Mouse (Mus musculus): ENCODE data around the gene Sash1.

Gene Sash1

GRCm38 (mm10) chr10:8898831-8899511 lies 13.1 kb upstream of the Sash1 start:
- peak; percentile 59 for DNase-seq (ENCODE audit: low spot score)

- DNase-seq (ENCODE audit: low spot score): no peak
These were observed 12.4 kb upstream of the Sash1 start for GRCm38 (mm10) chr10:8898099-8898777.

GRCm38 (mm10) chr10:8894965-8895515 lies 9.2 kb upstream of the Sash1 start:
- no peak for DNase-seq (ENCODE audit: low spot score)

GRCm38 (mm10) chr10:8890511-8890910 lies 4.6 kb upstream of the Sash1 start:
- DNase-seq (ENCODE audit: low spot score): no peak

- DNase-seq (ENCODE audit: low spot score): no peak
These were observed 3.5 kb upstream of the Sash1 start for GRCm38 (mm10) chr10:8889341-8889740.

- no peak for DNase-seq (ENCODE audit: low spot score)
These were observed 621 bp upstream of the Sash1 start for GRCm38 (mm10) chr10:8886528-8886854.

GRCm38 (mm10) chr10:8885201-8885600 lies 669 bp downstream of the Sash1 start:
- DNase-seq (ENCODE audit: low spot score): peak; percentile 53

GRCm38 (mm10) chr10:8884565-8884964 lies 1.3 kb downstream of the Sash1 start:
- peak; percentile 25 for DNase-seq (ENCODE audit: low spot score)

GRCm38 (mm10) chr10:8883686-8884085 lies 2.2 kb downstream of the Sash1 start:
- no peak for DNase-seq (ENCODE audit: low spot score)

- DNase-seq (ENCODE audit: low spot score): peak; percentile 29
These were observed 4.1 kb downstream of the Sash1 start for GRCm38 (mm10) chr10:8881736-8882135.

GRCm38 (mm10) chr10:8880950-8881675 lies 4.8 kb downstream of the Sash1 start:
- DNase-seq (ENCODE audit: low spot score): no peak

- DNase-seq (ENCODE audit: low spot score): no peak
These were observed 7.0 kb downstream of the Sash1 start for GRCm38 (mm10) chr10:8878824-8879223.

- no peak for DNase-seq (ENCODE audit: low spot score)
These were observed 7.5 kb downstream of the Sash1 start for GRCm38 (mm10) chr10:8878381-8878780.

GRCm38 (mm10) chr10:8873631-8874370 lies 12.1 kb downstream of the Sash1 start:
- DNase-seq (ENCODE audit: low spot score): no peak

GRCm38 (mm10) chr10:8872788-8873187 lies 13.1 kb downstream of the Sash1 start:
- no peak for DNase-seq (ENCODE audit: low spot score)

GRCm38 (mm10) chr10:8871935-8872334 lies 13.9 kb downstream of the Sash1 start:
- no peak for DNase-seq (ENCODE audit: low spot score)

GRCm38 (mm10) chr10:8870368-8870767 lies 15.5 kb downstream of the Sash1 start:
- DNase-seq (ENCODE audit: low spot score): no peak

GRCm38 (mm10) chr10:8866062-8866642 lies 19.7 kb downstream of the Sash1 start:
- no peak for DNase-seq (ENCODE audit: low spot score)

- no peak for DNase-seq (ENCODE audit: low spot score)
These were observed 25.2 kb downstream of the Sash1 start for GRCm38 (mm10) chr10:8860655-8861054.

GRCm38 (mm10) chr10:8858718-8859117 lies 27.2 kb downstream of the Sash1 start:
- no peak for DNase-seq (ENCODE audit: low spot score)

- DNase-seq (ENCODE audit: low spot score): no peak
These were observed 28.9 kb downstream of the Sash1 start for GRCm38 (mm10) chr10:8856942-8857341.

GRCm38 (mm10) chr10:8853326-8853725 lies 32.5 kb downstream of the Sash1 start:
- peak; percentile 64 for DNase-seq (ENCODE audit: low spot score)
